Mouse (Mus musculus) thymus, postnatal 36 days (tissue): ENCODE data around the gene Drc7.
"Not testable (repeated sequence)": the region's sequence is repeated elsewhere in the genome, so short reads cannot be mapped to it uniquely, and the experiment has no call there.

ENCODE experiments used
- DNase-seq, 2 experiments: peaks; one replicate each; pipeline ENCODE4 v3.0.0; 2022; ENCODE audit warnings: mixed read lengths in 2 of 2

Drc7 gene

DNA sequence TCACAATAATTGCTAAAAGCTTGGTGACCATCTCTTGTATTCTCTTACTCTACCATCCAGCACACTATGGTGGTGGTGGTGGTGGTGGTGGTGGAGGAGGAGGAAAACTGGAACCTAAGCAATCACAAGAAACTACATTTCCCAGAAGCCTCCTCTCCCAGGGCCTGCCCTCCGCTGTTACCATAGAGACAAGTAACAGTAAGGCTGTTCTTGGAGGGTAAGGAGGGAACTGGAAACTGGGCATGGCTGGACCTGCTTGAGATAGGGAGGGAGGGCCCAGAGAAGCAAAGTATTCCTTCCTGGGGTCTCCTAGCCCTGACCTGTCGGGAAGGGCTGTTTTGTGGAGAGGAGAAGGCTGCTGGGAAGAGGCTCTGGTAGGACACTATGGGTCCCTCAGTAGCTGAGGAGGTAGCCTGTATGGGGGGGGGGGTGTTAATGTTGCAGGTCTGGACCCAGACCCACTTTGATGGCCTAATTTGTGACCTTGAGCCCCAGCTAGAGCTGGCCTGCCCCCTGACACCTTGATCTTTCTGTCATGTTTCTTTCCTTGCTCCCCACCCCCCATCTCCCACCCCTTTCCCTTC is at the start of gene Drc7:
Gene Drc7, plus strand, starts transcription at position 177 of the 584 bp plus-strand sequence.
- DNase-seq: no peak

DNA sequence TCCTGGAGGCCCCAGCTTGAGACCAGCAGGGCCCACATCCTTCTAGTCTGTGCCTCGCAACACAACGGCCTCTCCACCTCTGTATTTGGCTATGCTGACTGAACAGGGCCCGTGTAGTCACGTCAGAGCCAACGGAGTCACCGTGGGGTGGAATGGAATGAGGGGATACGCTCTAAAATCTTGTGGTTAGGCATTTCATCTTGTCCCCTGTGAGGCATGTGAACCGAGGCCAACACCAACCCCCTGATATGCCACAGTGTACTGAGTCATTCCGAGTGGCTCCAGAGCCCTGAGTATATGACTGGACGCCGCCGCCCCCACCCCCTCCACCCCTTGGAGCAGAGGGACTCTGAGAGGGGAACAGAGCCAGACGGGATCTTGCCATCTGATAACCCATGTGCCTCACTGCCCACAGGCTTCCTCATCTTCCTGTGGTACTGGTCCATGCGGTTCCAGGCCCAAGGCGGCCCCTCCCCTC is 42.4 kb upstream of the Drc7 start:
- no peak for DNase-seq

DNA sequence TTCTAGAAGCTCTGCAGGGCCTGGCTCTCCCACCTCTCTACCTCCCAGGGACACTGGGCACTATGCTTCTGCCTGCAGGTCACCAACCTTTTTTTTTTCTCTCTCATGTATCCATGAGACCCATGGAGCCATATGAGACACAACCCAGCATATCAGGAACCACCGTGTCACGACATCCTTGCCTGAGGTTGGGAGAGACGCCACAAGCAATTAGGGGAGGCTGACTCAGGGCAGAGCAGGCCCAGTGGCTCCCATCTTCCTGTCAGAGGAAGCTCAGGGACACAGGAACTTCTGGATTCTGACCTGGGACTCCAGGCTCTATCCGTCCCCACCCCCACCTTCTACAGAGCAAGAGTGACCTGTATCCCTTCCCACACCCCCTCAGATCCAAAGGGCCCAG is 39.0 kb upstream of the Drc7 start:
- no peak for DNase-seq

DNA sequence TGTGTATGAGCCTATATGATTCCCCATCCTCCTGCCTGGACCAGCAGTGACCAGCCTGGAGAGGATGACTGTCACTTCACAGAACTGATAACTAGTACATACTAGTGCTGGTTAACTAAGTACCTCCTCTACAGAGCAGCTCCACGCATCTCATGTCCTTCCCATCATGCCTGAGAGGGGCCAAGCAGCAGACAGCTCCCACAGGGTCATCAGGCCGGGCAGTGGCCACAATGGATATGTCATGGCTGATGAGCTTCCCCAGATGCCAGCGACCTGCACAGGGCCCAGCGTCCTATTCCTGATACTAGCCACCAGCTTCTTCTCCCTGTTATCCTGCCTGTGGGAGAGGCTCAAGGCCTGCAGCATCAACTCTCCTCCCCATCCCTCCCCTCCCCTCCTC is 38.2 kb upstream of the Drc7 start:
- DNase-seq: no peak

DNA sequence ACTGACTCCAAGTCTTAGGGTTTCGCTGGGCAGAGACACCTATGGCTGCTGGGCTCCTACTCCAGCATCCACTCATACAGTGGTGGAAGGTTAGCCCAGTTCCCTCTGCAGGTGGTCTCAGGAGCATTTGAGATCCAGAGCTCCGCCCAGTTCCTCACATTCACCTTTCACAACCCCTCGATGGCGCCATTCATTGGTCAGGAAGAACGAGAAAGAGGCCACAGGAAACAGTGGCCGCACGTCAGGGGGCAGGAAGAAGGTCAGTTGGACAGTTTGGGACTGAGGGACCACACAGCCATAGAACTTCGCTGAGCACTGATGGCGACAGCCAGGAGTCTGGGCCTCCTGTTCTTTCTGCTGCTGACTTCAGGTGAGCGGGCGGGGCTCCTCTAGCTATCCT is 37.5 kb upstream of the Drc7 start, which contains the start of gene Adgrg3:
Gene Adgrg3, plus strand, starts transcription at position 242 of the 400 bp plus-strand sequence.
- DNase-seq: no peak

DNA sequence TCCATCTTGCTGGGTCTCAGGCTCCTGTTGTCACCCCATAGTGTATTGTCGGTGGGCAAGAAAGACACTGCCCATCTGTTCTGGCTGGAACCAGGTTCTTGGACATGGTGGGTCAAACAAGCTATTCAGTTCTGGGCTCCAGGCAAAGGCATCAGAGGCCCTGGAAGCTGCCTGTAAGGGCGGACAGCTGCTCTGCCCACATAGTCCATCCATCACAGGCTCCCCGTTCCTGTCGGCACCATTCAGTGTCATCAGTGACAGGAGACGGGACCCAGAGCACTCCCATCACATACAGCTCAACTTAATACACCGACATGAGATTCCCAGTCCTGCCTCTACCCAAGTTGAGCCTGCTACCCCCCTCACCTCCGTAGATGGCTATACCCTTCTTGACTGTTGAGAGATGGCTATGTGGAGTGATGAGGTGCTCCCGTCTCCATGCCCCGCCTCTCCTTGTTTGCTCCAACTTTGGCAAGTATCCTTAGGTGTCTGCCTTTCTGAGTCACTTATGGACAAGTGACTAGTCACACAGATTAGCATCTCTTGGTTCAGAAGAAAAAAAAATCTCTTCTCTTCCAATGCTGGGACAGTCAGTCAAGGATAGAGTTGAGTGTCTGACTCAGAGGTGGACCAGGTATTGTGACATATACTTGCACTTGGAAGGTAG is 36.8 kb upstream of the Drc7 start:
- DNase-seq: no peak

DNA sequence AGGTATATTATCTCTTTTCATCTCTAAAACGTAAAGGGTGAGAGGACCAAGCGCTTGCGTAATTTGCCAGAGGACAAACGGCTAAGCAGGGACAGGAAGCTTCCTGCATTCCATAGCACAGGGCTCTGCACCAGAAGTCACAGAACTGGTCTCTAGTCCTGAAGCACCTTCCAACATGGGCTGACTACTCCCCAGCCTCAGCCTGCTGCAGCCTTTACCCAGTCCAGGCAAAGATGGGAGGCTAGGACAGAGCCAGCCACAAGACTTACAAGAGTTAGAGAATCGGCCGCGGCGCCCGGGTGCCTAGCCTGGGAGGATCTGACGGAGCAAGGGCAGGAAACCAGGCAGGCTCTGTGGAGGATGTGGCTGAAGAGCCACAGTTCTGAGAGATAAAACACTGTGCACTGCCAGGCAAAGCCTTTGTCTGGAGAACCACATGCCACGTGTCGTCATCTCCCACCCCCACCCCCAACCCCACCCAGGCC is 34.6 kb upstream of the Drc7 start:
- peak; percentile 57 to 69 for DNase-seq

GRCm38 (mm10) chr8:95020821-95021220 is 34.1 kb upstream of the Drc7 start:
- DNase-seq: no peak

- DNase-seq: no peak
These were observed 31.7 kb upstream of the Drc7 start for GRCm38 (mm10) chr8:95023201-95023600.

GRCm38 (mm10) chr8:95024387-95024786 is 30.5 kb upstream of the Drc7 start:
- DNase-seq: no peak

DNA sequence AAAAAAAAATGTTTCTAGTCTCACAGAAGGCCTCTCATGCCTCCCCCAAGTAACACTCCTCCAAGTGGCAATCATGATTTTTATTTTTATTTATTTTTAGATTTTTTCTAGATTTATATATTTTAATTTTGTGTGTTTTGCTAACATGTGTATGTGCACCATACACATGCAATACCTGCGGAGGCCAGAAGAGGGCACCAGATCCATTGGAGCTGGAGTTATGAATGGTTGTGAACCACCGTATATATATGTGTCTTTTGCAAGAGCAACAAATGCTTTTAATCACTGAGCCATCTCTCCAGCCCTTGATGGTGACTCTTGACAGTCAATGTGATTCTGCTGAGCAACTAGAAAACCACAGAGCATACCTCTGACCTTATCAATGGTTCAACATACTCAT is 29.5 kb upstream of the Drc7 start:
- DNase-seq: peak; percentile 36 to 40

- DNase-seq: not testable (repeated sequence)
These were observed 26.5 kb upstream of the Drc7 start for GRCm38 (mm10) chr8:95028391-95028790.

GRCm38 (mm10) chr8:95037106-95037925 is 17.6 kb upstream of the Drc7 start:
- DNase-seq: no peak

- DNase-seq: no peak
These were observed 12.8 kb upstream of the Drc7 start for GRCm38 (mm10) chr8:95041883-95042784.

GRCm38 (mm10) chr8:95044811-95045210 is 10.1 kb upstream of the Drc7 start:
- DNase-seq: no peak

- DNase-seq: no peak
These were observed 7.9 kb upstream of the Drc7 start for GRCm38 (mm10) chr8:95046982-95047381.

DNA sequence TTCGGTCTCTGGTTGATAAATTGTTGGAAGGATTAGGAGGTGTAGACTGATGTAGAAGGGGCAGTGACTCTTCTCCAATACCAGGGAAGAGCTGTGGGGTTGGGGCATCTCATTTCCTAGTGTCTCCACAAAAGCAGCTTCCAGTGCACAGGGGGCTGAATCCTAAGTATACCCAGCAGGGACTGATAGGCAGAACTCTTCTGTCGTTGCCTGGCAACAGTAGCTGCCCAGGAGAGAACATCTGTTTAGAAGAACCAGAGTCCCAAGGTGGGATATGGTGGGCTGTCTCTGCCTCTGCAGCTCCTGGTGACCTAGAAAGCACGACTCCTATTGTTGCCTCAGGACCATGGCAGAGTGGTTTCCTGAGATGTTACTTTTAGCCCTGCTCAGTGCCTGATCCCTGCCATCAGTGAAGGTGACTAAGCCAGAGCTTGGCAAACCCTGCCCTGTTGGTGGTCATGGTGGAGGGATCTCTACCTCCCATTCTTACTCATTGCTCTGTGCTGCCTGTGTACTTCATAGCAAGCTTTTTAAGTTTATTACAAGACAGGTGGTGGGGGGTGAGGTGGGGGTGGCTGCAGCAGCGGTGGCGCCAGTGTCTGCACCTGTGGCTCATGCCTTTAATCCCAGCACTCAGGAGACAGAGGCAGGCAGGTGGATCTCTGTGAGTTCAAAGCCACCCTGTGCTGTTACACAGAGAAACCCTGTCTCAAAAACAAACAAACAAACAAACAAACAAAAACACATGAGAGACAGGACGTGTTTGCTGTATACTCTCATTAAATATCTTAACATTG is 6.8 kb upstream of the Drc7 start:
- DNase-seq: no peak

- no peak for DNase-seq
These were observed 5.3 kb upstream of the Drc7 start for GRCm38 (mm10) chr8:95049636-95050035.

DNA sequence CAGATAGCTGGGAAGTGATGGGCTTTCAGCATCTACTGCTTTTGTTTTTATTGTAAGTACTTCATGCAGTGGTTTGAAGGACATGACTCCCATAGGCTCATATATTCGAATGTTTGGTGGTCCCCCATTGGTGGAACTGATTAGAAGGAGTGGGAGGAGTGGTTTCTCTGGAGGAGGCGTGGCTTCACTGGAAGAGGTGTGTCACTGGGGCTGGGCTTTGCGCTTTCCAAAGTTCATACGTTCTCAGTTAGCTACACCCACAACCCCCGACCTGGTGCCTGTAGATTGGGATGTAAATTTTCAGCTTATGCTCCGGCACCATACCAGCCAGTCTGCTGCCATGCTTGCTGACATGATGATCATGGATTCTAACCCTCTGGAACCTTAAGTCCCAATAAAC is 465 bp upstream of the Drc7 start:
- no peak for DNase-seq

DNA sequence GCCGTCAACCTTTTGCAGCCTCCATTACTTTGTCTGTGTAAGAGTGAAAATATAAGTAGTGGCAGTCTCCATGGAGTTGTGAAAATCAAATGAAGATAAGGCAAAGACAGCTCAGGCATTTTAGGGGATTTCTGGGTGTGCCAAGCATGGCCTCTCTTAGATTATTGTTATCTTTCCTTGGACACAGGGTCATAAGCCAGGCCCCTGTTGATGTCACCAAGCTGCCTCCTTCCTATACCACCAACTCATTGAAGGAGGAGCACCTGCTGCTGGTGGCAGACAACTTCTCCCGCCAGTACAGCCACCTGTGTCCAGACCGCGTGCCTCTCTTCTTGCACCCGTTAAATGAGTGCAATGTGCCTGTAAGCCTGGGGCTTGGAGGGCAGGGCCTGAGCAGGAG is 1.5 kb downstream of the Drc7 start:
- DNase-seq: peak in 1 of 2 experiments; percentile 20

DNA sequence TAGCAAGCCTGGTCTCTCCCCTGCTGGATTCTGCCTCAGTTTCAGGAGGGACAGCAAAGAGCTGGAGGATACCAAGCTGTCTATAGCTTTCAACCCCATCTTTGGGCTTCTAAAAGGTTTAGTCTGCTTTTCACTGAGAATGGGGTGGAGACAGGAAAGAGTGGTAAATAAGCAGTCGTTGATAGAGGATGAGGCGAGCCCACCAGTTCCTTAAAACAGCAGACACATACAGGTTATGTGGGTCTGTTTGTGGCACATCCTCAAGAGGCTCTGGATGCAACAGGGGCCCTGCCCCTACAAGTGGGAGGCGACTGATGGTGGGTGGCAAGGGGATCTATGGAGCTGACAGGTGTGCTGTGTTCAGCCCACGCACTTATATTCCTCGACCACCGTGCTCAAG is 3.8 kb downstream of the Drc7 start:
- DNase-seq: no peak
